Mouse (Mus musculus): ENCODE data around the gene Shc4. TPM values are rescaled to one million over a fixed set of nuclear protein-coding genes. Genes with fewer than 3 reads are reported as not detected.

Gene Shc4
- polyA plus RNA-seq, 1 experiment from 2014 or later = 3.2 TPM

DNA sequence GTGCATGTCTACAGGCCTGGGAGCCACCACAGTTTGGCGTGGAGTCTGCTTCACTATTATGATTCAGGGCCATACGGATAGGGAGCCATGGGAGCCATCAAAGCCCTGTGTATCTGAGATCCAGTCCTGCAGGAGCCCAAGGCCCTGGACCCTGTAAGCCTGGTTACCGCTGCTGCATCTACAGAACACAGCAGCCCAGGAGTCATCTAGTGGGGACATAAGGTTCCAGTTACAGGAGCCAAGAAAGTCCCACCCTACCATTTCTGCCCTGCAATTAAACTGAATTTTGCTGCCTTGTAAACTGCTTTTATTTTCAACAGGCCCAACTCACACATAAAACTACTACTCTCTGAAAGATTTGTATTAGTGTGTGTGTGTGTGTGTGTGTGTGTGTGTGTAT, 121.0 kb downstream of the Shc4 start:
- Histone ChIP-seq H3K4me3 (replicated peaks) (no peak overlapping the region), H3K9me3 (replicated peaks) (no peaks in the 10 kb centered on the region), H3K4me1 (no peaks in the 10 kb centered on the region), H3K36me3 (peaks cover 52% of the 10 kb centered on the region), H3K27ac (replicated peaks) (no peak overlapping the region), H3K4me2 (replicated peaks) (no peak overlapping the region), H3K27me3 (no peaks in the 10 kb centered on the region), H3K9ac (no peak overlapping the region)
- 76% methylated on average over 3 of the region's 3 CpGs for WGBS
- ATAC-seq (ENCODE audit: insufficient number of reproducible peaks, low FRiP score, low TSS enrichment, low read depth) = no peak

DNA sequence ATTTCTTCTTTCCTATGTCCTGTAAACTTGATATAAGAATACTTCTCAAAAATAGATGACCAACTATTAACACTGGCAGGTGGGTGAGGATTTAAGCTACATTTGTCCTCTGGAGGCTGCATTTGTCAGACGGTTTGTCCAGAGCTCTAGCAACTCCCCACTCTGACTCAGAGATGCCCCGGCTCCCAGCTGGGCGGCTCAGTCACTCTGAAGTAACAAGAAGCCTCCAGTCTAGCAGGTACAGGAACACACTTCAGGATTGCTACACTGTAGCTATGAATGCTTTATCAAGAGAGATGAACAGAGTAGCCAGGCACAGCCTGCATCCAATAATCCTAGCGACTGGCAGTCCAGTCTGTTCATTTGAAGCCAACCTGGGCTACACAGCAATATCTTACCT, 125.0 kb downstream of the Shc4 start:
- Histone ChIP-seq H3K4me1 (no peaks in the 10 kb centered on the region), H3K9me3 (replicated peaks) (no peaks in the 10 kb centered on the region), H3K27ac (replicated peaks) (no peak overlapping the region; the same call in 1 of the 2 replicates), H3K27me3 (no peaks in the 10 kb centered on the region), H3K9ac (no peak overlapping the region), H3K4me3 (replicated peaks) (no peak overlapping the region), H3K36me3 (peaks cover 56% of the 10 kb centered on the region), H3K4me2 (replicated peaks) (no peak overlapping the region)
- ATAC-seq (ENCODE audit: insufficient number of reproducible peaks, low FRiP score, low TSS enrichment, low read depth) = no peak
- 82% methylated on average over 4 of the region's 4 CpGs for WGBS

DNA sequence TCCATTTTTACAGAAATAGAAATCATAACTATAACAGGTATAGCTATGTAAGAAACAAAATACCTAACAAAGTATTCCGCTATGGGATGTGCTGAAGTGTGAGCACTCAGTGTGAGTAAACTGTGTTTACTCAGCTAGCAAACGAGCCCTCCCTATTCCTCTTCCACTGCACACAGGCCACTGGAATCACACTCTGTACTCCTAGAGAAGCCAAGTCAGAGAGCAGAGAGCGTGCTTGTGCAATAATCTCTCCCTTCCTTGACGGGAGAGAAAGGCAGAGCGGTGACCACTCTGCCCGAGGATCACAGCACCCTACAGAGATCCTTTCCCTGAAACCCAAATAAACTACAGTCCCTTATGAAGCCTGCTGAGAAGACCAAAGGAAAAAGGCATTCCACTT, 125.7 kb downstream of the Shc4 start:
- H3K9ac ChIP-seq = no peak overlapping the region
- no peaks in the 10 kb centered on the region for H3K4me1 ChIP-seq
- ATAC-seq (ENCODE audit: insufficient number of reproducible peaks, low FRiP score, low TSS enrichment, low read depth) = no peak
- H3K9me3 ChIP-seq (replicated peaks) = no peaks in the 10 kb centered on the region
- H3K4me3 ChIP-seq (replicated peaks) = no peak overlapping the region
- WGBS = 83% methylated on average over 6 of the region's 6 CpGs
- peaks cover 53% of the 10 kb centered on the region for H3K36me3 ChIP-seq
- H3K4me2 ChIP-seq (replicated peaks) = no peak overlapping the region
- no peaks in the 10 kb centered on the region for H3K27me3 ChIP-seq
- H3K27ac ChIP-seq (replicated peaks) = no peak overlapping the region

DNA sequence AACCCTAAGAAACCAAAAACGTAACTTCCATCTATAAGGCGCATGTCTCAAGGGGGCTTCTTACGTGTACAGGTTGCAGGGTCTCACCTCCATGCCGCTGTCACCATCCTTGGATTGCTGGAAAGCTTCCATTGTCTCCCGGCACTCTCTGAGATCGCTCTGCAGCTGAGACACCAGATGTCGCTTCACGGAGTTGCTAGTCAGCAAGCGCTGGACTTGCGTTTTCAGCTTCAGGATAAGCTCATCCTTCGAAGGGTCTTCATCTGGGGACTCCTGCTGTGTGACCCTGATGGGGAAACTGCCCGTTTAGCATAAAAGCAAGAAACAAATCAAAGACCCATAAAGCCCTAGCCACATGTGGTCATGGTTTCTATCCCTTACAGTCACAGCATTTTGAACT, 129.2 kb downstream of the Shc4 start:
- no peak for ATAC-seq (ENCODE audit: insufficient number of reproducible peaks, low FRiP score, low TSS enrichment, low read depth)
- H3K36me3 ChIP-seq = peaks cover 30% of the 10 kb centered on the region

DNA sequence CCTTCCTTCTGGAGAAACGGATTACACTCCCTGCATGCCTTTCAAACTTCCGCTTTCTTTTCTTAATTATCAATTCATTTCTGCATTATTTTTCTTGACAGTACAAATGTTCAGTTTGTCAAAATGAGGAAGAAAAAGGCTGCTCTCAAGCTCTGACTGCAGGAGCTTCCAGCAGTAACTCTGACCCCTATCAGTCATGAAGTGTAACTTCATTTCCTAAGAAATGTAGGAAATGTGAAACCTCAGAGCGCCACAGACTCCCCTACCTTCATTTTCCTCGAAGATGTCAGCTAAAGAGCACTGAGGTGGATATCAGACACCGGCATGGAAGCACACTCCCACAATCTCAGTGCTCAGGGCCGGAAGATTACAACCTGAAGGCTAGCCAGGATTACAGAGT, 129.9 kb downstream of the Shc4 start:
- WGBS = 80% methylated on average over 6 of the region's 6 CpGs
- Histone ChIP-seq H3K4me3 (replicated peaks) (no peak overlapping the region), H3K9me3 (replicated peaks) (no peaks in the 10 kb centered on the region), H3K9ac (no peak overlapping the region), H3K4me1 (no peaks in the 10 kb centered on the region), H3K36me3 (peaks cover 30% of the 10 kb centered on the region), H3K4me2 (replicated peaks) (no peak overlapping the region), H3K27me3 (no peaks in the 10 kb centered on the region), H3K27ac (replicated peaks) (no peak overlapping the region)
- no peak for ATAC-seq (ENCODE audit: insufficient number of reproducible peaks, low FRiP score, low TSS enrichment, low read depth)

More for the DNA sequence above, 129.2 kb downstream of the Shc4 start:
- H3K4me3 ChIP-seq (replicated peaks) = no peak overlapping the region
- H3K4me1 ChIP-seq = no peaks in the 10 kb centered on the region
- H3K9ac ChIP-seq = no peak overlapping the region
- WGBS = 84% methylated on average over 12 of the region's 12 CpGs
- H3K27ac ChIP-seq (replicated peaks) = no peak overlapping the region
- no peaks in the 10 kb centered on the region for H3K27me3 ChIP-seq
- no peak overlapping the region for H3K4me2 ChIP-seq (replicated peaks)
- no peaks in the 10 kb centered on the region for H3K9me3 ChIP-seq (replicated peaks)

DNA sequence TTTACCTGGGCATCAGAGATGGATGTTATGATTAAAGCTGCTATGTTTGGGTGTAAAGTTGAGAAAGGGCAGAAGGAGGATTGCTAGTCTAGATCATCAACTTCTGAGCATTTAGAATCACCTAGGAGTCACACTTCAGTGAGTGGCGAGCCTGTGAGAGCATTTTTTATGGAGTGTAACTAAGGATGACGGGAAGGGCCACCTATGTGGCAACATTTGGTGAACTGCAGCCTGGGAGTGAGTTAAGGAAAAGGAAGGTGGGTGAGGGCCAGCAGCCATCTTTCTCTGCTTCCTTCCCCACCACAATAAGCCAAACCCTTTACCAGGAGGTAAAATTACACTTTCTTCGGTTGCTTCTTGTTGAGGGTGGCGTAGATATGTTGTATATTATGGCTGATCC, 132.1 kb downstream of the Shc4 start:
- Histone ChIP-seq H3K36me3 (peaks cover 37% of the 10 kb centered on the region), H3K9me3 (replicated peaks) (no peaks in the 10 kb centered on the region), H3K4me1 (no peaks in the 10 kb centered on the region), H3K9ac (no peak overlapping the region), H3K4me2 (replicated peaks) (no peak overlapping the region), H3K27ac (replicated peaks) (no peak overlapping the region), H3K27me3 (no peaks in the 10 kb centered on the region), H3K4me3 (replicated peaks) (no peak overlapping the region)
- 91% methylated on average over 4 of the region's 4 CpGs for WGBS
- no peak for ATAC-seq (ENCODE audit: insufficient number of reproducible peaks, low FRiP score, low TSS enrichment, low read depth)

DNA sequence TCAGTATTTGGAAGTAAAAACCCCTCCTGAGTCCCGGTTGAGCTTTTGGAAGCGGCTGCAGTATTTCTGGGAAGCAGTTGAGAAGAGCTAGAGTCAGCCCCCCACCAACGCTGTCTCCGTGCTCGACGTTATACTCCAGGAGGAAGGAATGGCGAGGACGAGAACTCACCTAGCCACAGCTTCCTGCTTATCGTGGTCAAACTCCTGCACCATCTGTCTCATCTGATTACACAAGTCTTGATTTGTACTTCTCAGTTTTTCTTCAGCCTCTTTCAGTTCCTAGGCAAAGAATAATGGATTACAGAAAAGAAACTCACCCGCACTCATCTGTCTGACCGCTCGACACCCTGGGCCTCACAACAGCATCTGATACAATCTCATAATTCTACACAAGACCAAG, 134.7 kb downstream of the Shc4 start:
- Histone ChIP-seq H3K4me3 (replicated peaks) (no peak overlapping the region), H3K36me3 (peaks cover 36% of the 10 kb centered on the region)
- no peak for ATAC-seq (ENCODE audit: insufficient number of reproducible peaks, low FRiP score, low TSS enrichment, low read depth)

DNA sequence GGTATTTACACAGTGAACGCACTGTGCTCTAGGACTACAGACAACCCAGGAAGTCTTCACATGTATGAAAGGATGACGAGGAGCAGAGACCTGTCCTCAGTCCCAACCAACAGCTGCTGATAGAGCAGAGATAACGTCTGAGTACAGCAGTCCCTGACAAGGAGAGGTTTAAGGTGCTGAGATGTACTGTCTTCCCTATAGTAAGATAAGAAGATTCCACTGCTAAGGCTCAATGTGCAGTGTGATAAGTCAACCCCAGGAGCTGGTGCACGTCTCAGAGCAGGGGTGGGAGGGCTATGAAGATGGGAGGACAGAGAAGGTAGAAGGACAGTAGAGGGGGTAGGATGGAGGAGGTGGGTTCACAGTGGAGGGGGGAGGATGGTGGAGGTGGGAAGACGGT, 142.9 kb downstream of the Shc4 start:
- ATAC-seq (ENCODE audit: insufficient number of reproducible peaks, low FRiP score, low TSS enrichment, low read depth) = no peak
- peaks cover 56% of the 10 kb centered on the region for H3K36me3 ChIP-seq
- H3K27me3 ChIP-seq = no peaks in the 10 kb centered on the region
- H3K27ac ChIP-seq (replicated peaks) = no peak overlapping the region
- H3K9me3 ChIP-seq (replicated peaks) = no peaks in the 10 kb centered on the region
- H3K4me1 ChIP-seq = no peaks in the 10 kb centered on the region
- 85% methylated on average over 5 of the region's 5 CpGs for WGBS
- H3K4me3 ChIP-seq (replicated peaks) = no peak overlapping the region
- H3K9ac ChIP-seq = no peak overlapping the region
- no peak overlapping the region for H3K4me2 ChIP-seq (replicated peaks)

More for the DNA sequence above, 134.7 kb downstream of the Shc4 start:
- Histone ChIP-seq H3K9ac (no peak overlapping the region), H3K27me3 (no peaks in the 10 kb centered on the region), H3K27ac (replicated peaks) (no peak overlapping the region), H3K4me2 (replicated peaks) (no peak overlapping the region), H3K4me1 (no peaks in the 10 kb centered on the region), H3K9me3 (replicated peaks) (no peaks in the 10 kb centered on the region)
- 89% methylated on average over 12 of the region's 12 CpGs for WGBS

DNA sequence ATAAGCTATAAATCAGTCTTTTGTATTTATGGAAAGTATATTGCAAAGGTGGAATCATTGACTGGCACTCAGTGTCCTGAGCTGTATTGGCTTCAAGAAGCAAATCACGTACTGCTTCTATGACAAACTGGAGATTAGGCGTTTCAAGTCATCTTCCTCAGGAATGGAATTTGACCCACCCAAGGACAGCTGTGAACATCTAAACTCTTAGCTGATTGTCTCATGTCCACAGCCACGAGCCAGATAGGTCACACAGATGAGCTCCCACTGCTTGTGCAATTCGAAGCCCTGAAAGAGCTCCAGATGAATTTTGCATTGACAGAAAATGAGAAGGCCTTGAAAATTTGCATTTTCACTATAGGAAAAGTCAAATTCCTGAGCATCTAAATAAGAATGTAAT, 146.3 kb downstream of the Shc4 start:
- H3K9ac ChIP-seq = no peak overlapping the region
- H3K36me3 ChIP-seq = peaks cover 62% of the 10 kb centered on the region
- H3K4me1 ChIP-seq = no peaks in the 10 kb centered on the region
- no peak overlapping the region for H3K4me2 ChIP-seq (replicated peaks)
- no peaks in the 10 kb centered on the region for H3K9me3 ChIP-seq (replicated peaks)
- no peak overlapping the region for H3K27ac ChIP-seq (replicated peaks)
- H3K27me3 ChIP-seq = no peaks in the 10 kb centered on the region
- ATAC-seq (ENCODE audit: insufficient number of reproducible peaks, low FRiP score, low TSS enrichment, low read depth) = no peak
- 67% methylated on average over 4 of the region's 4 CpGs for WGBS
- H3K4me3 ChIP-seq (replicated peaks) = no peak overlapping the region

Other genes with a start within 250 kb of the Shc4 start
- 0.24 and 0.46 TPM in 2 replicates for gene Gm9913, start 219.1 kb downstream of the Shc4 start, polyA plus RNA-seq (2015; fragmentation: Nextera tagmentation; extraction: Ambion mirVana)
- 24.5 and 27.2 TPM in 2 replicates for gene Fbn1, start 216.2 kb downstream of the Shc4 start, polyA plus RNA-seq (2015; fragmentation: Nextera tagmentation; extraction: Ambion mirVana)
- gene Cep152, start 99.0 kb downstream of the Shc4 start, polyA plus RNA-seq (2015; fragmentation: Nextera tagmentation; extraction: Ambion mirVana) = 7.3 and 8.3 TPM in 2 replicates
- gene Eid1, start 51.1 kb downstream of the Shc4 start, polyA plus RNA-seq (2015; fragmentation: Nextera tagmentation; extraction: Ambion mirVana) = 227 and 241 TPM in 2 replicates
- 21.1 and 21.4 TPM in 2 replicates for gene Secisbp2l, start 58.7 kb upstream of the Shc4 start, polyA plus RNA-seq (2015; fragmentation: Nextera tagmentation; extraction: Ambion mirVana)
- 37.4 and 38.5 TPM in 2 replicates for gene Galk2, start 135.0 kb upstream of the Shc4 start, polyA plus RNA-seq (2015; fragmentation: Nextera tagmentation; extraction: Ambion mirVana)
- 71.4 and 72.0 TPM in 2 replicates for gene Cops2, start 135.0 kb upstream of the Shc4 start, polyA plus RNA-seq (2015; fragmentation: Nextera tagmentation; extraction: Ambion mirVana)